Comparison of ENCODE assay signal across 19 mouse cellular contexts in genomic region chr8:86638981-86639380, GRCm38 (mm10). TPM values are rescaled to one million over a fixed set of nuclear protein-coding genes. Genes with fewer than 3 reads are reported as not detected.
"Had no signal": no experiment of that assay in that cellular context is flagged by ENCODE, and none has a peak within 500 bp of the region (broad histone marks: within the 10 kb centered on the region; RNA-seq: fewer than 3 reads in every experiment).

No protein-coding gene starts in this region.

- H3K4me1 ChIP-seq: liver, embryonic 13.5 days; lung, embryonic 15.5 days; midbrain, embryonic 10.5 days; midbrain, embryonic 13.5 days had no signal

- H3K27ac ChIP-seq: left cerebral cortex, adult 2 months; liver, embryonic 13.5 days; lung, embryonic 15.5 days; midbrain, embryonic 10.5 days; midbrain, embryonic 13.5 days; stomach, postnatal 0 days had no signal

- H3K9me3 ChIP-seq: liver, embryonic 13.5 days; lung, embryonic 15.5 days; megakaryocyte, embryonic 14.5 days; midbrain, embryonic 10.5 days; midbrain, embryonic 13.5 days had no signal

- H3K9ac ChIP-seq: liver, embryonic 13.5 days; lung, embryonic 15.5 days; midbrain, embryonic 13.5 days had no signal

- ATAC-seq: midbrain, embryonic 13.5 days; midbrain, embryonic 16.5 days had no signal

- H3K27me3 ChIP-seq: liver, embryonic 13.5 days; lung, embryonic 15.5 days; megakaryocyte, embryonic 14.5 days; midbrain, embryonic 13.5 days had no signal

- H3K4me3 ChIP-seq: left cerebral cortex, adult 2 months; liver, embryonic 13.5 days; lung, embryonic 15.5 days; megakaryocyte, embryonic 14.5 days; midbrain, embryonic 10.5 days; midbrain, embryonic 13.5 days had no signal

- H3K4me2 ChIP-seq: liver, embryonic 13.5 days; lung, embryonic 15.5 days; midbrain, embryonic 13.5 days had no signal

- DNase-seq: kidney, adult 2 months; kidney, postnatal 10 days; kidney, postnatal 36 days; layer of hippocampus, adult 9-11 months; liver, embryonic 13.5 days; lung, postnatal 10 days; lung, postnatal 36 days; right cerebral cortex, postnatal 4 days; thymus, adult 2 months; thymus, postnatal 14 days; thymus, postnatal 4 days had no signal

RNA-seq across cellular contexts. Expression of gene Abcc12, which starts 58.5 kb away (rescaled TPM):
- polyA plus RNA-seq: liver, embryonic 13.5 days; liver, embryonic 16.5 days; midbrain, embryonic 10.5 days had no signal
